Mouse (Mus musculus) small intestine, adult 2 months (tissue): ENCODE measurements around the gene Cdca7l.

Source experiments
- CTCF ChIP-seq: fragments of 200-500 bp; IDR thresholded peaks from 2 replicates; pipeline ENCODE4 v1.5.1; 2012; ENCODE audit warnings: low read depth, mild to moderate bottlenecking, control low read depth, inconsistent platforms, low read length, moderate library complexity, mixed read lengths; ENCODE audit not compliant: insufficient replicate concordance, insufficient read length; ENCODE audit errors: extremely low read depth
- POLR2A ChIP-seq: fragments of 200-500 bp; IDR thresholded peaks from 2 replicates; pipeline ENCODE4 v1.6.1; 2012; ENCODE audit warnings: low read depth, mild to moderate bottlenecking, control low read depth, inconsistent platforms, low read length, moderate library complexity

GRCm38 (mm10) chr12:117843302-117844074, 39.4 kb downstream of the Cdca7l start:
- TF ChIP-seq POLR2A (no peak), CTCF (no peak)
